Mouse (Mus musculus) MN1 (cell line): ENCODE results near the gene Nr1i3.

ENCODE experiments used
- DNase-seq: peaks from one replicate; pipeline ENCODE4 v3.0.0-alpha.2; 2016; ENCODE audit warnings: low spot score

Nr1i3 gene

GRCm38 (mm10) chr1:171251594-171252324, 38.0 kb downstream of the Nr1i3 start:
- DNase-seq, result peak; percentile 49

- no peak for DNase-seq
Measured at GRCm38 (mm10) chr1:171252415-171252814, 38.6 kb downstream of the Nr1i3 start.

GRCm38 (mm10) chr1:171256095-171256818, 42.5 kb downstream of the Nr1i3 start:
- no peak for DNase-seq

GRCm38 (mm10) chr1:171256937-171257548, 43.3 kb downstream of the Nr1i3 start:
- peak; percentile 90 for DNase-seq

GRCm38 (mm10) chr1:171257781-171258180, 44.0 kb downstream of the Nr1i3 start:
- DNase-seq, result no peak

GRCm38 (mm10) chr1:171258921-171259320, 45.2 kb downstream of the Nr1i3 start:
- DNase-seq, result peak; percentile 63

- no peak for DNase-seq
Measured at GRCm38 (mm10) chr1:171260316-171260715, 46.5 kb downstream of the Nr1i3 start.

GRCm38 (mm10) chr1:171262594-171263130, 48.9 kb downstream of the Nr1i3 start:
- DNase-seq, result peak; percentile 83

GRCm38 (mm10) chr1:171263185-171263611, 49.4 kb downstream of the Nr1i3 start:
- DNase-seq, result peak; percentile 90

- no peak for DNase-seq
Measured at GRCm38 (mm10) chr1:171263666-171264461, 50.1 kb downstream of the Nr1i3 start.

- DNase-seq, result no peak
Measured at GRCm38 (mm10) chr1:171265971-171266744, 52.4 kb downstream of the Nr1i3 start.

GRCm38 (mm10) chr1:171268341-171268740, 54.6 kb downstream of the Nr1i3 start:
- no peak for DNase-seq

GRCm38 (mm10) chr1:171269848-171270572, 56.2 kb downstream of the Nr1i3 start, which contains the start of gene B4galt3:
TSS of gene B4galt3 (plus strand) at chr1:171270328.
- peak; percentile 90 for DNase-seq
